Mouse (Mus musculus) forebrain, embryonic 14.5 days (tissue): Measurements from ENCODE around the gene Clca3a1. TPM values are rescaled to one million over a fixed set of nuclear protein-coding genes. Genes with fewer than 3 reads are reported as not detected.

ENCODE experiments used
- ATAC-seq: fragments of 200-750 bp; cut with Nextera tagmentation; 2 replicates; pipeline ENCODE4 v1.8.0; 2017; ENCODE audit warnings: mild to moderate bottlenecking, moderate library complexity
- DNase-seq: peaks from one replicate; pipeline ENCODE4 v3.0.0-alpha.2; 2015; ENCODE audit warnings: low spot score
- H3K27ac ChIP-seq: fragments of 300-500 bp; sonication (generic); 2 replicates; pipeline ENCODE4 v1.5.1; 2014; ENCODE audit warnings: low read depth, mild to moderate bottlenecking, control low read depth, low read length, moderate library complexity
- H3K27me3 ChIP-seq: fragments of 300-500 bp; sonication (generic); replicated peaks from 2 replicates; pipeline ENCODE4 v1.6.1; 2014; ENCODE audit warnings: low read length, control low read depth, mixed read lengths; ENCODE audit not compliant: control insufficient read depth, insufficient read depth
- H3K36me3 ChIP-seq: fragments of 300-500 bp; sonication (generic); 2 replicates; pipeline ENCODE4 v1.6.1; 2014; ENCODE audit warnings: low read length, control low read depth; ENCODE audit not compliant: control insufficient read depth, insufficient read depth
- H3K4me1 ChIP-seq: fragments of 300-500 bp; sonication (generic); 2 replicates; pipeline ENCODE4 v1.6.1; 2014; ENCODE audit warnings: antibody characterized with exemption, low read length, control low read depth; ENCODE audit not compliant: control insufficient read depth, insufficient read depth
- H3K4me2 ChIP-seq: fragments of 300-500 bp; sonication (generic); 2 replicates; pipeline ENCODE4 v1.6.1; 2014; ENCODE audit warnings: mild to moderate bottlenecking, control low read depth, low read length
- H3K4me3 ChIP-seq: fragments of 300-500 bp; sonication (generic); 2 replicates; pipeline ENCODE4 v1.5.1; 2014; ENCODE audit warnings: low read depth, low read length, control low read depth
- H3K9ac ChIP-seq: fragments of 300-500 bp; sonication (generic); 2 replicates; pipeline ENCODE4 v1.6.1; 2014; ENCODE audit warnings: mild to moderate bottlenecking, low read length, control low read depth, moderate library complexity
- H3K9me3 ChIP-seq: fragments of 300-500 bp; sonication (generic); replicated peaks from 2 replicates; pipeline ENCODE4 v1.6.1; 2016; ENCODE audit warnings: low read length, control low read depth, mixed read lengths; ENCODE audit not compliant: control insufficient read depth
- WGBS: fragments of 180-500 bp; shearing (Covaris S2); extraction: QIAGEN DNeasy Blood & Tissue Kit; methylation state at CpG from one replicate; pipeline ENCODE4 v1.1.7; 2014; 5-methylcytosine and 5-hydroxymethylcytosine counted together
- polyA plus RNA-seq: library from polyadenylated mRNA; unstranded; fragments of >200 nt; fragmentation: Nextera tagmentation; extraction: Ambion mirVana; gene quantifications from 2 replicates; pipeline ENCODE4 v1.2.1, GENCODE M21; 2014

The Clca3a1 gene
- polyA plus RNA-seq, 1 experiment from 2014 or later, result 0.47 TPM

DNA sequence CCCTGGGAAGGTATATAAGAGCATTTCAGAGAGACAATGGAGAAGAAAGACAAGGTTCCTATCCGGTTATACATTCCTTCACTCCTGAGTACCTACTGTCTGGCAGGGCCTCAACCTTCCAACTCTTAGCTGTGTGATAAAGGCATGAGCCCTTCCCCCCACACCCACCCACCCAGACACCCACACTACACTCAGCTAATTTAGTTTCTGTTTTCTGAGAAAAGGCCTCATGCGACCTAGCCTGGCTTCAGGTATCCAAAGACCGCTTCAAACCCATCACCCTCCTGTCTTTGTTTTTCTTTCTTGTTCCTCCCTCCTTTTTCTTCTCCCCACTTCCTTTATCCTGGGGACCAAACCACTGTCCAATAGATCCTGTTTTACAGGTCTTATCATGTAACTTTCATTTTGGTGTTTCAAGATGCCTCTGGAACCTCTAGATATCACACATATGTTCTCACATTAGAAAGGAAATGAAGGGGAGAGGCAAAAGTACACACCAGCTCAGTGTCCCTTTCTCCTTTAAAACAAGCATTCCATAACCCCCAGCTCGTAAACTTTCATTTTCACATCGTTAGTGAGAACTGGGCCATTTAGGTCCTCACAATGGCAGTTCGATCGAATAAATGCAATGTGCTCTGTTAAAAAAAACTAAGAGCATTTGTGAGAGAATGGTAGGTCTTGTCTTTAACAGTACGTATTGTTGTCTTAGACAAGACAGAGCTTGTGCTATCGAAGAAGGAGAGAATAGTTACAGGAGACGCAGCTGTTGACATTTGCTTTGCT lies 39.5 kb downstream of the Clca3a1 start:
- WGBS, result 60% methylated on average over 10 of the region's 10 CpGs

DNA sequence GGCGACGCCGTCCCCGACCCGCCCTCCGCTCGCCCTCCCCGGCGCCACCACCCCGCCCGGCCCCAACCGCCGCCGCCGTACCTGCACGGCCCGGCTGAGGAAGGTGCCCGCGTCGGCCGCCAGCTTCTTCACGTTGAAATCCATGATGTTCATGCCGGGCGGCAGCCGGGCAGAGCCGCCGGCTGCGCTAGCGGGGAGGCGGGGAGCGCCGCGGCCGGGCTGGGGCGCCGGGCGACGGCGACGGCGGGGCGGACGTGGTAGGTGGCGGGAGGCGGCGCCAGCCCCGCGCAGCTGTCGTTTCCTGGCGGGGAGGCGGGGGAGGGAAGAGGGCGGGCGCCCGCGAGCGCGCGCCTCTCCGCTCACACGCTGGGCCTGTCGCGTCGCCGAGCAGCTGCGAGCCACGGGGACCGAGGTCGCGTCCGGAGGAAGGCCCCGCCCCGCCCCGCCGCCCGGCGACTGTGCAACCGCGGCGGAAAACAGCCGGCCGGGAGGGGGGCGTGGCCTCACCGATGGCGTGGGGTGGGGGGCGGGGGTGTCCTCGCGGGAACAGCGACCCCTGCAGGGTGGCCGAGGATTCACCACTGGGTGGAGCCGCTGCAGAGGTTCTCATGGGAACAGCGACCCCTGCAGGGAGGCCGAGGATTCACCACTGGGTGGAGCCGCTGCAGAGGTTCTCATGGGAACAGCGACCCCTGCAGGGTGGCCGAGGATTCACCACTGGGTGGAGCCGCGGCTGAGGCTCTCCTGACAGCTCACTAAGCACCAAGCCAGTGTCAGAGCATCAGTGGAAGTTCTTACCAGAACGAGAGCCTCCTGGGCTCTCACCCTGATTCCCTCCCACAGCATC lies 40.7 kb downstream of the Clca3a1 start, which contains the start of gene Sh3glb1:
Sh3glb1 (minus strand) TSS at position 435 of the 847 bp plus-strand sequence.
- Histone ChIP-seq H3K9me3 (no peaks in the 10 kb centered on the region), H3K4me3 (peak within 1 kb of the TSS; percentile 82), H3K27ac (peak within 1 kb of the TSS; percentile 98), H3K27me3 (no peaks in the 10 kb centered on the region), H3K4me2 (peak within 1 kb of the TSS; percentile 89), H3K36me3 (no peaks in the 10 kb centered on the region), H3K4me1 (peaks cover 15% of the 10 kb centered on the region), H3K9ac (peak within 1 kb of the TSS; percentile 87)
- peak; percentile 92 for DNase-seq
- ATAC-seq, result peak; percentile 90
- 1% methylated on average over 56 of the region's 98 CpGs for WGBS

More for the DNA sequence above, 39.5 kb downstream of the Clca3a1 start:
- Histone ChIP-seq H3K9me3 (no peaks in the 10 kb centered on the region), H3K27me3 (no peaks in the 10 kb centered on the region), H3K4me1 (peaks cover 15% of the 10 kb centered on the region), H3K4me2 (peak overlapping the region; percentile 48), H3K4me3 (peak overlapping the region; percentile 82; the same call in 1 of the 2 replicates), H3K36me3 (no peaks in the 10 kb centered on the region), H3K9ac (no peak overlapping the region), H3K27ac (no peak overlapping the region)
- DNase-seq (no peak), ATAC-seq (no peak)

GRCm38 (mm10) chr3:144719088-144719900 lies 41.5 kb downstream of the Clca3a1 start:
- no peaks in the 10 kb centered on the region for H3K36me3 ChIP-seq
- no peaks in the 10 kb centered on the region for H3K27me3 ChIP-seq
- peak overlapping the region; percentile 89 for H3K4me2 ChIP-seq
- DNase-seq (peak; percentile 76), ATAC-seq (peak; percentile 37)
- peak overlapping the region; percentile 98 for H3K27ac ChIP-seq
- peaks cover 16% of the 10 kb centered on the region for H3K4me1 ChIP-seq
- peak overlapping the region; percentile 82 for H3K4me3 ChIP-seq
- WGBS, result under 1% methylated on average over 40 of the region's 56 CpGs
- H3K9me3 ChIP-seq, result no peaks in the 10 kb centered on the region
- H3K9ac ChIP-seq, result peak overlapping the region; percentile 87

DNA sequence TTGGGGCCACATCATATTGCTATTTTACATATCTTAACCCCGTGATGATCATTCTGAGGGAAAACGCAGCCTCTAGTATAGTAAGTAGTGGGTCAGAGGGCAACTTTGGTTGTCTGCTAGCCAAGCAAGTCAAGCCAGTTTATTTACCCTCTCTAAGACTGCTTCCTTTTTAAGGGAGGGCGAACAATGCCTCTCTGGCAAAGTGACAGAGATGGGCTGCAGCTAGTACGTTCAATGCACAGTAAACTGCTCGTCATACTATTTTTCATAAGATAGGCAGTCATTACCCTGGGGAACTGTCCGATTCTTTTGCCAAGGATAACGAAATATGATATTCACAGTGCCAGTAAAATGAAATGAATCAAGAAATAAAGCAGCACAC lies 42.1 kb downstream of the Clca3a1 start:
- Histone ChIP-seq H3K4me1 (peaks cover 18% of the 10 kb centered on the region), H3K27ac (peak overlapping the region; percentile 98; the same call in 1 of the 2 replicates)

GRCm38 (mm10) chr3:144717835-144718234 lies 42.9 kb downstream of the Clca3a1 start:
- H3K27ac ChIP-seq, result no peak overlapping the region
- 88% methylated on average over 6 of the region's 6 CpGs for WGBS
- no peaks in the 10 kb centered on the region for H3K27me3 ChIP-seq
- H3K9ac ChIP-seq, result no peak overlapping the region
- no peaks in the 10 kb centered on the region for H3K9me3 ChIP-seq
- no peak overlapping the region for H3K4me3 ChIP-seq
- ATAC-seq (no peak), DNase-seq (no peak)
- peaks cover 18% of the 10 kb centered on the region for H3K4me1 ChIP-seq
- H3K36me3 ChIP-seq, result no peaks in the 10 kb centered on the region
- peak overlapping the region; percentile 18; the same call in 1 of the 2 replicates for H3K4me2 ChIP-seq

More for the DNA sequence above, 42.1 kb downstream of the Clca3a1 start:
- H3K9me3 ChIP-seq, result no peaks in the 10 kb centered on the region
- ATAC-seq (no peak), DNase-seq (peak; percentile 52)
- peak overlapping the region; percentile 89 for H3K4me2 ChIP-seq
- H3K36me3 ChIP-seq, result no peaks in the 10 kb centered on the region
- peak overlapping the region; percentile 87 for H3K9ac ChIP-seq
- no peaks in the 10 kb centered on the region for H3K27me3 ChIP-seq
- WGBS, result 23% methylated on average over 7 of the region's 7 CpGs
- H3K4me3 ChIP-seq, result peak overlapping the region; percentile 82

DNA sequence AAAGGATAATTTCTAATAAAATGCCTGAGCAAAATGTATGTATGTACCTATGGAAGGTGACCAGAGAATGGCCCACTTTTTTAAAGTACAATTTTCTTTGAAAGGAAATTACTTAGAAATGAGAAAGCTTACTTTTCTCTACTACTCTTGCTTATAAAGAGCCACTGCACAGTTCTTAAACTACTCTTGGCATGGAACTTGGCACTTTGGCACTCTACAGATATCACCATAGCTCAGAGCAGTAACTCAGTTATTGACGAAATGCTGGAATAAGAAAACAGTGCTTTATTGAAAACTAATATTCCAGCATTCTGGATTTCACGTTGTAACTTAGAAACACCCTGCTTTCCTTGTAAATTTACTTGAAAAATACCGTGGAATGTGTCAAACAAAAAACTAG lies 43.7 kb downstream of the Clca3a1 start:
- Histone ChIP-seq H3K4me2 (no peak overlapping the region), H3K4me1 (peaks cover 18% of the 10 kb centered on the region), H3K9ac (no peak overlapping the region), H3K36me3 (0 out of 2 replicates have a peak, but pooled peaks cover 4% of the 10 kb centered on the region), H3K9me3 (no peaks in the 10 kb centered on the region), H3K27me3 (no peaks in the 10 kb centered on the region), H3K27ac (no peak overlapping the region), H3K4me3 (no peak overlapping the region)
- 83% methylated on average over 3 of the region's 3 CpGs for WGBS
- DNase-seq (peak; percentile 28), ATAC-seq (no peak)

DNA sequence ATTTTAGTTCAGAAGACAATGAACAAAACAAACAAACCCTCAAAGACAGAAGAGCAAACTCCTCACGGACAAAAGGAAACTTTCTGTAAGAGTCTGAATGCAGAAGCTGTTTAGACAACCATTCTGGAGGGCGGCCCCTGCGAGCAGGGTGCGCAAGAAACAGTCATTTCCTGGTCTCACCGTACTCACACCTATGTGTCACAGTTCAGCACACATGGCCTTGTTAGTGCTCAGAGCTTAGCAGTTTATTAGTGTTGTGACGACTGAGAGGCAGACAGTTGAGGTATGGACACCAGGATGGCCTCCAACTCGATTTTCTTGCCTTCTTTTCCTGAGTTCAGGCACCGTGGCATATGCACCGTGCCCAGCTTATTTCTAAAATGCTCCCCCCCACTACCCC lies 44.9 kb downstream of the Clca3a1 start:
- Histone ChIP-seq H3K27me3 (no peaks in the 10 kb centered on the region), H3K27ac (no peak overlapping the region), H3K9ac (no peak overlapping the region), H3K4me1 (peaks cover 18% of the 10 kb centered on the region), H3K9me3 (no peaks in the 10 kb centered on the region), H3K4me2 (no peak overlapping the region), H3K4me3 (no peak overlapping the region), H3K36me3 (peaks cover 13% of the 10 kb centered on the region)
- DNase-seq (no peak), ATAC-seq (no peak)
- 70% methylated on average over 9 of the region's 9 CpGs for WGBS

- WGBS, result 68% methylated on average over 7 of the region's 7 CpGs
- ATAC-seq, result no peak
- Histone ChIP-seq H3K9ac (no peak overlapping the region), H3K9me3 (no peaks in the 10 kb centered on the region), H3K27me3 (no peaks in the 10 kb centered on the region), H3K27ac (no peak overlapping the region; the same call in 1 of the 2 replicates), H3K4me1 (peaks cover 15% of the 10 kb centered on the region), H3K36me3 (peaks cover 15% of the 10 kb centered on the region), H3K4me2 (no peak overlapping the region), H3K4me3 (no peak overlapping the region)
- DNase-seq, result no peak
These were observed 45.7 kb downstream of the Clca3a1 start for GRCm38 (mm10) chr3:144715033-144715432.
